Mouse (Mus musculus): Measurements from ENCODE around the gene Mfng. TPM values are rescaled to one million over a fixed set of nuclear protein-coding genes. Genes with fewer than 3 reads are reported as not detected.

The Mfng gene
- polyA plus RNA-seq (2017; shearing (Covaris generic)), result 175 TPM

GRCm38 (mm10) chr15:78773290-78773729 lies at the start of gene Mfng:
Gene Mfng (minus strand): TSS chr15:78773475.

DNA sequence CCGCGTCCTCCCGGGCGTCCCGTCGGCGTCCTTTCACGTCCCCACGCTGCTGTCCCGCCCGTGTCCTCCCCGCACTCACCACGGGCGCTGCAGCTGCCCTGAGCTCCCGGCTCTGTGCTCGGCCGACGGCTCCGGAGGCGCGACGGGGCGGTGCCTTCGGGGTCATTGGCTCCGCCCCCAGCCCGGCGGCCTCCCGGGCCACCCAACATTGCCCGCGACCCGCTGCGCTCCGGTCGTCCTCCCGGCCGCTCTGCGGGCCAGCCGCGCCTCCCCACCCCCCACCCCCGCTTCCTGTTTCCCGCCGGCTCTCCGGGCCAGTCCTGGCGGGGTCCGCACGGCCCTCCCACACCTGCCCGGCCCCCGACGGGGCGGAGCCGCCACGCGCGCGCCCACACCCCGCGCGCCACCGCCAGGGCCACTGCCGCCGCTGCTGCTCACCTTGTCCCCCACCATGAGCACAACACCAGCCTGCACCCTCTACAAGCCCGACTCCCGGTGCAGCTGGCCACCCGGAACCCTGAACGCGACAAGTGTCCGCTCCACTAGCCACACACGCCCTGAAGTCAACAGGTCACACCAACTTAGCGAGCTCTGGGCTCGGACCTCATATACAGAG lies 29.6 kb upstream of the Mfng start, which contains the start of gene Card10:
TSS of gene Card10 (minus strand) at position 267 of the 616 bp plus-strand sequence.

GRCm38 (mm10) chr15:78718290-78719250 lies 54.7 kb downstream of the Mfng start, which contains the start of gene Elfn2:
Gene Elfn2 (minus strand): TSS chr15:78718771.

Other genes with a start within 250 kb of the Mfng start
- gene C1qtnf6, start 242.1 kb downstream of the Mfng start, polyA plus RNA-seq (2017; shearing (Covaris generic)), result 6.3 TPM
- not detected for gene Sstr3, start 228.8 kb downstream of the Mfng start, polyA plus RNA-seq (2017; shearing (Covaris generic))
- gene Rac2, start 200.7 kb downstream of the Mfng start, polyA plus RNA-seq (2017; shearing (Covaris generic)), result 3,341 TPM
- 441 TPM for gene Cyth4, start 176.4 kb downstream of the Mfng start, polyA plus RNA-seq (2017; shearing (Covaris generic))
- gene Elfn2, start 54.7 kb downstream of the Mfng start, polyA plus RNA-seq (2017; shearing (Covaris generic)), result not detected
- gene Card10, start 29.6 kb upstream of the Mfng start, polyA plus RNA-seq (2017; shearing (Covaris generic)), result 0.06 TPM
- gene Cdc42ep1, start 69.1 kb upstream of the Mfng start, polyA plus RNA-seq (2017; shearing (Covaris generic)), result not detected
- not detected for gene Lgals2, start 82.1 kb upstream of the Mfng start, polyA plus RNA-seq (2017; shearing (Covaris generic))
- 75.5 TPM for gene Gga1, start 103.7 kb upstream of the Mfng start, polyA plus RNA-seq (2017; shearing (Covaris generic))
- gene Gm49510, start 126.2 kb upstream of the Mfng start, polyA plus RNA-seq (2017; shearing (Covaris generic)), result not detected
- gene Sh3bp1, start 126.3 kb upstream of the Mfng start, polyA plus RNA-seq (2017; shearing (Covaris generic)), result 225 TPM
- 1.3 TPM for gene Pdxp, start 140.4 kb upstream of the Mfng start, polyA plus RNA-seq (2017; shearing (Covaris generic))
- 462 TPM for gene Lgals1, start 153.2 kb upstream of the Mfng start, polyA plus RNA-seq (2017; shearing (Covaris generic))
- 61.0 TPM for gene Nol12, start 161.5 kb upstream of the Mfng start, polyA plus RNA-seq (2017; shearing (Covaris generic))
- 48.6 TPM for gene Triobp, start 174.2 kb upstream of the Mfng start, polyA plus RNA-seq (2017; shearing (Covaris generic))